Mouse (Mus musculus) retina, embryonic 14.5 days (tissue): ENCODE measurements around the gene Ttll6.

ENCODE experiments used
- DNase-seq: peaks from one replicate; pipeline ENCODE4 v3.0.0-alpha.2; 2015; ENCODE audit warnings: low spot score

Gene Ttll6

GRCm38 (mm10) chr11:96168125-96168524 lies 34.5 kb downstream of the Ttll6 start:
- no peak for DNase-seq

- DNase-seq, result no peak
Observed at GRCm38 (mm10) chr11:96169016-96169415, 35.4 kb downstream of the Ttll6 start.

- no peak for DNase-seq
Observed at GRCm38 (mm10) chr11:96170711-96171379, 37.3 kb downstream of the Ttll6 start.

- DNase-seq, result no peak
Observed at GRCm38 (mm10) chr11:96171601-96172000, 38.0 kb downstream of the Ttll6 start.

DNA sequence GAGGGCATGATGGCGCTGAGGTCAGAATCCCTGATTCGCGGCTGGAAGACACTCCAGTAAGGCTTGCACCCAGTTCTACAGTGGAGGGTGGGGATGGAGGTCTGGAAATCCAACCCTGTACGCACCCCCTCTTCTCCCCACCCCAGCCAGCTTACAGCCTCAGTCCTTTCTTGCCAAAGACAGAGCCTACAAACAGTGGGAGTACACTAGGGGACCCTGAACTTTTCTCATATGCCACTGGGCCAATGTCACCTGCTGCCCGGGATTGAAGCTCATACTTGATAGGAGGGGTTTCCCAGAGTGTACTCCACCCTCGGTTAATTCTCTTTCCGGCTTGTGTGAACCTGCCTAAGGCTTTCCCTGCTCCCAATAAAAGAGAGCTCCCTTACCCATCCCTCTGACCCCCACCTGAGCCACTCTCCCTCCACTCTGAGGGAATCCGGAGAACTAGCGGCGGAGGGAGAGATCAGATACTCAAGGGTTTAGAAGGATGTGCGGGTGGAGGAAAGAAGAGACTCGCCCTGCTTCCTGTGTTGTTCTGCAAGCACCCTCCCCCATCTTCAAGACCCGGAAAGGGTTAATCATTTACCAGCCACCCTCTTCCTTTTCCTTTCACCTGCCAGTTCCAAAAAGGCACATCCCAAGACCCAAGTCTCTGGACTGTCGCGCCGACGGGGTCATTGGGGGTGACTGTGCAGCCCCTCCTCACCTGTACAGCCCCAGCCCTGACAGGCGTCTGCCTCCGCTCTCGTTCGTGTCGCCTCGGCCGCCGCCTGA lies 39.1 kb downstream of the Ttll6 start:
- DNase-seq, result no peak

- no peak for DNase-seq
Observed at GRCm38 (mm10) chr11:96173288-96173840, 39.8 kb downstream of the Ttll6 start.

- DNase-seq, result no peak
Observed at GRCm38 (mm10) chr11:96174881-96175280, 41.3 kb downstream of the Ttll6 start.

- DNase-seq, result no peak
Observed at GRCm38 (mm10) chr11:96175511-96175910, 41.9 kb downstream of the Ttll6 start.

DNA sequence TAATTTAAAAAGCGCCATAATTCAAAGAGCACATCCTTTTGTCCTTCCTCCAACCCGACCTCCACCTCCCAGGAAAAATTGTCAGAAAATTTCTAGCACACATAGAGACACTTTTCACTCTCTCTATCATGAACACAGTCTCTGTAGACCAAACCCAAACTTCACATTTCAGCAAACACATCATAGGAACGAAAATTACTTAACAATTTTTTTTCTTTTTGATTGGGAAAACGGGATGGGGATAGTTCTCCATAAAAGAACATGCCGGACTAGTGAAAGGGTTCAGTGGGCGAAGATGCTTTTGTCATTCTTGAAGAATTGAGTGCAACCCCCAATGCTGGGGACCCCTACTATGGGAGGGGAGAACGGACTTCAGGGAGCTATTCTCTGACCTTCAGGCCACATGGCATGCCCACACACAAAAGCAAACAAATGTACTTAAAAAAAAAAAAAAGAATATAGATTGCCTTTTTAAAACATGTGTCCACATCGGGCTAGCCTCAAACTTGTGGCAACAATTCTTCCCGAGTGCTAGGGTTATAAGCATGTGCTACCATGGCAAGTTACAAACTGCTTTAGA lies 42.5 kb downstream of the Ttll6 start:
- no peak for DNase-seq

GRCm38 (mm10) chr11:96176841-96177240 lies 43.3 kb downstream of the Ttll6 start:
- peak; percentile 36 for DNase-seq

DNA sequence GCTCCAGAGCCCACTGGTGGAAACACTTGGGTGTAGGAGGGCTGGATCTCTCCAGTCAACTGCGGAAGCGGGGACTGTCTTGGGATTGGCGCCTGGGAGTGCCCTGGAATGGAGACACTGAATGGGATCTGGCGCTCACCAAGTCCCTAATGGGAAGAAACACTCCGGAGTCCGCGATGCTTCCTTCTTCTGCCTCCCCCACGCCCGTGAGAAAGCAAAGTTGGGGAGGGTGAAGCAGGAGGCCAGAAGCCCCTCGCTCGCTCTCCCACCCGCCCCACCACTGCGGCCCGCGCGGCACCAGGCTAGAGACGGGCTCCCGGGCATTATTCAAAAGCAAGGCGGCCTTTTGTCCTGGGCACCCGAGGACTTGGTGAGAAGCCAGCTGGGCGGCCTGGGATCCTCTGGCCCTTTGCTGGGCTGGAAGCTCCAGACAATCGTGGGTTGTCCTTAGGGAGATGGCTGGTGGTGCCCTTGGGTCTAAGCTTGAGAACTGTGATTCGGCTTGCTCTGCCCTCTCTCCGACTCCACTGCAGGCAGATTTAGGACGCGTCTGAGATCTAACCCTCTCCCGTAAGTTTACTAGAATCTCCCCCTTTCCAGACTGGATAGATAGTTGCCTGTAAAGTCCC lies 44.1 kb downstream of the Ttll6 start:
- peak; percentile 31 for DNase-seq

DNA sequence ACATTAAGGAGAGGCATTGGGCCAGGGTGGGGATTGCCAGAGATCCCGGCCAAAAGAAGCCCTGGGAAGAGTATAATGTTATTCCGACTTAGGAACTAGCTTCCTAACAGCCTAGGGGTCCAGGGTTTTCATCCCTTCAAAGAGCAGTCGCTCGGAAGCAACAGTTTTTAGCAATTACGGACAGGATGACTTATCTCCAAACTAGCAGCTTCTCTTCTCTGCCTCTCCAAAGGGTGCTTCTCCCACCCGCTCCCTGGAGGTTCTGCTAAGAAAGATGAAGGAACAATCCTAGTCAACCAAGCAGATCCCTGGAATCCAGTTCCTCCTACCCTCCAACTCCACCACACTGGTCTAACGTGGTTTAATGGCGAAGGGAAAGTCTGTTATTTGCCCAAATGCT lies 44.8 kb downstream of the Ttll6 start:
- peak; percentile 26 for DNase-seq

- peak; percentile 15 for DNase-seq
Observed at GRCm38 (mm10) chr11:96178911-96179503, 45.4 kb downstream of the Ttll6 start.

DNA sequence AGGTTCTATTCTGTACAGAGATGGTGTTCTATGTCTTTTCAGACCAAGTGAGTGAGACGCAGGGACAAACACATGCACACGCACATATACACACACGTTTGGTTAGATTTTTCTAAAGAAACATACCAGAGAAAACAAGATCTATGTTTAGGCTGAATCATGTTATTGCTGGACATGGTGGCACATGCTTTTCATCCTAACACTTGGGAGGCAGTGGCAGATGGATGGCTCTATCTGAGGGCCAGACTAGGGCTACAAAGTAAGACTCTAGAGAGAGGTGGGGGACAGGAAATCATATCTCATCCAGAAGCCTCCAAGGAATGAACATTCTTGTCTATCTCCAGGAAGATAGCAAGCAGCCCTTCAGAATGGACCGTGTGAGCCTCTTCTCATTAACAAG lies 47.5 kb downstream of the Ttll6 start:
- DNase-seq, result no peak

DNA sequence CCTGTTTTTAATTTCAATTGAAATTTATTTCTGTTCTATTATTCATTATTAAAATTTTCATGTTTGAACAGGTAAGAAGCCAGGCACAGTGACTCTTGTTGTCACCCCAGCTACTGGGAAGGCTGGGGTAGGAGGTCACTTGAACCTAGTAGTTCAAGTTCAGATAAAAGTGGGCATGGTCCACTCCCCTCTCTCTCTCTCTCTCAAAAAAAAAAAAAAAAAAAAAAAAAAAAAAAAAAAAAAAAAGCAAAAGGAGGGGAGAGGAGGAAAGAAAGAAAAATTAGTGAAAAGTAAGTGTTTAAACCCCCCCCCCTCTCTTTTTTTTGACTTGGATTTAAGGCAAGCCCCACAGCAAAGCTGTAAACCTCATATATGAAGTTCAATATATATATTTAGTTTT lies 50.6 kb downstream of the Ttll6 start:
- DNase-seq, result no peak

- DNase-seq, result no peak
Observed at GRCm38 (mm10) chr11:96187321-96187720, 53.7 kb downstream of the Ttll6 start.

DNA sequence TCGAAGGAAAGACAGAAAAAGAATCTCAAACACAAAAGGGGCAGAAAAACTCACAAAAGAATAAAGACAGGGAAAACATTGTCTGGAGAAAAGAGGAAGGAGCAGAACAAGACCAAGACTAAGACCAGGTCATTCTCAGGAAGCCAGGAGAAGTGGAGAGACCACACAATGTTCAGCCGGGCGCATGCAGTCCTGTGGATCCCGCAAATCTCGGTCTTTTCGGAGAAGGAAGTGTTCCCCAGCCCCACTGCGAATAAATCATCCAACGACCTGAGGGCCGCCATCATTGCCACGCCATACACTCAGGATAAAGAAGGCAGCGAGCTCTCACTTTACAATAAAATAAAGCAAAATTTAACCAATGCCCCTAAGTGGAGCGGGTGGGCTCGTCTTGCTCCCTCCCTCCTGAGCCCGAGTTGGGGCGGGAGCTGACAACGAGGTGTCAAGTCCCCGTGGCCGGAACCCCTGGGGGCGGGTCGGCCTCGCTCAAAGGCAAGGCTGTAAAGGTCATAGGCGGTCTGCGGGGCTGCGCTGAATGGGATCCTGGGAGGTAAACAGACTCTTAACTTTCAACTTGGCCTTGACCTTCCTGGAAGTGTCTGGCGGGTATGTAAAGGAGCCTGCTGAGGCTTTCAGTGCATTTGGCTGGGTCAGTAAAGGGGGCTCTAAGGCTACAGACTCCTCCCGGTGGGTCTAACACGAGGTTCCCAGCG lies 56.4 kb downstream of the Ttll6 start:
- DNase-seq, result no peak

DNA sequence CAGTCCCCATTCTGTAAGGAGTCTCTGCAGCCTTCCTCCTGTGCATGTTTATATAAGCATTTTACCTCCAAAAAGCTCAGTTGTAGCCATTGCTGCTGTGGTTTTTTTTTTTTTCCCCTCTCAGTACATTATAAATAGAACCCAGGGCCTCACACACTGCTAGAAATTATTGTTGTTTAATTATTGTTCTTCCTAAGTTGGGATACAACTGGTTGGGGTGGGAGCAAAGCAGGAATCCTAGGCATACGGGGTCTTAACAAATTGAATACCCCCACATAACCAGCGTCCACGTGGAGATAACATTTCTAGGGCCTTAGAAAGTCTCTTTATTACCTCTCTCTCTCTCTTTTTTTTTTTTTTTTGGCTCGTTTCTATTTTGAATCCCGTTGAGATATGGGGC lies 57.5 kb downstream of the Ttll6 start:
- DNase-seq, result no peak

DNA sequence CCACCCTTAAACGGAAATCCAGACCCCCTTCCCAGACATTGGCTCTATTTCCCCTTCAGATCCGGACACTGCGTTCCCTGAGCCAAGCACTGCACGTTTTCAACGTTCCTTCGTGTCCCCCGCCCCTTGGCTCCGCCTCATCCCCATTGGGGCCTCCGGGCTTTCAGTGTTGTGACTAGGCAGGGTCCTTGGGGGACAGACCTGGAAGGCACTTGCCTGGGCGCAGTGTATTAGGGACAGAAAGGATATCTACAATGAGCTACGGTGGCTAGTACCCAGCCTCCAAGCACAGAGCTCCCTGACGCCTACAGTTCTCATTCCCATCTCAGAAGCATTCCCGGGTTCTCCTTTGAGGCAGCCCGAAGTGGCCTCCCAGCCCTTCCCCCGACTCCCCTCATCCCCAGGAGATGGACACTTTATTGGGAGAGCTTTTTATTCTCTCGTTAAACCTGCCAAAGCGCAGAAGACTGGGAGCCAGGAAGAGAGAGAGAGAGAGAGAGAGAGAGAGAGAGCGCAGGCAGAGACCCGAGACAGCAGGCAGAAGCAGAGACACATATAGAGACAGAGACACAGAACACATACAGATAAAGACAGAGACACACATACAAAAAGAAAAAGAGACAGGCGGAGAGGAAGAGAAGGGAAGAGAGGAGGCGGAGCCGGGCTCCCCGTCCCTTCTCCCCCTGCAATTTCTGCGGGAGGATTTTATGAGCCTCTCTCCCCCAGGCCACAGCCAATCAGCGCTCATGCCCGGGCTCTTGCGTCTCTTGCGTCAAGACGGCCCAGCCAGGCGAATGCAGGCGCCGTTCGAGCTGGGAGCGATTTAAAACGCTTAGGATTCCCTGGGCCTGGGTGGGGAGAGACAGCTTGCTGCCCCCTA lies 60.2 kb downstream of the Ttll6 start, which contains the start of gene Hoxb13:
TSS of gene Hoxb13 (plus strand) at position 796 of the 880 bp plus-strand sequence.
- no peak for DNase-seq

DNA sequence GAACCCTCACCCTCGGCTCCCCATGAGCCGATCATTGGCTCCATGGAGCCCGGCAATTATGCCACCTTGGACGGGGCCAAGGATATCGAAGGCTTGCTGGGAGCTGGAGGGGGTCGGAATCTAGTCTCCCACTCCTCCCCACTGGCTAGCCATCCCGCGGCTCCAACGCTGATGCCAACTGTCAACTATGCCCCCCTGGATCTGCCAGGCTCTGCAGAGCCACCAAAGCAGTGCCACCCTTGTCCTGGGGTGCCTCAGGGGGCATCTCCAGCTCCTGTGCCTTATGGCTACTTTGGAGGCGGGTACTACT lies 60.8 kb downstream of the Ttll6 start:
- no peak for DNase-seq
